Mouse (Mus musculus) MEL (cell line): Measurements from ENCODE around the gene Wars2.

Experiments
- CHD1 ChIP-seq: IDR thresholded peaks from 2 replicates; pipeline ENCODE4 v1.6.1; 2012; ENCODE audit warnings: low read depth, mild to moderate bottlenecking, inconsistent platforms, low read length, improper control_type of control experiment
- CTCF ChIP-seq, 3 experiments: IDR thresholded peaks in 2 of 3; conservative IDR thresholded peaks in 1 of 3; 2 replicates each; pipeline ENCODE4 v1.5.1; 2011 to 2012; ENCODE audit warnings: low read length in 3 of 3, low read depth in 2 of 3, mild to moderate bottlenecking in 2 of 3, improper control_type of control experiment in 1 of 3, inconsistent platforms in 1 of 3, mixed read lengths in 1 of 3, moderate library complexity in 1 of 3; ENCODE audit not compliant: control insufficient read depth in 1 of 3, insufficient read depth in 1 of 3, poor library complexity in 1 of 3, severe bottlenecking in 1 of 3
- GABPA ChIP-seq: IDR thresholded peaks from 2 replicates; pipeline ENCODE4 v1.6.1; 2012; ENCODE audit warnings: low read depth, mild to moderate bottlenecking, inconsistent platforms, low read length, improper control_type of control experiment, moderate library complexity
- GATA1 ChIP-seq: IDR thresholded peaks from 2 replicates; pipeline ENCODE4 v1.6.1; 2011; ENCODE audit warnings: low read depth, low read length, improper control_type of control experiment
- MAFK ChIP-seq: IDR thresholded peaks from 2 replicates; pipeline ENCODE4 v1.6.1; 2011; ENCODE audit warnings: low read depth, mild to moderate bottlenecking, low read length, improper control_type of control experiment, borderline replicate concordance
- POLR2A ChIP-seq, 2 experiments: IDR thresholded peaks; 2 replicates each; pipeline ENCODE4 v1.6.1; 2011 to 2012; ENCODE audit warnings: low read length in 2 of 2, mild to moderate bottlenecking in 2 of 2, control low read depth in 1 of 2, improper control_type of control experiment in 1 of 2, low read depth in 1 of 2, moderate library complexity in 1 of 2; ENCODE audit not compliant: control insufficient read depth in 1 of 2, insufficient read depth in 1 of 2, poor library complexity in 1 of 2
- POLR2AphosphoS2 ChIP-seq: IDR thresholded peaks from 2 replicates; pipeline ENCODE4 v1.6.1; 2011; ENCODE audit warnings: low read length, improper control_type of control experiment
- RCOR1 ChIP-seq: IDR thresholded peaks from 2 replicates; pipeline ENCODE4 v1.6.1; 2012; ENCODE audit warnings: low read depth, mild to moderate bottlenecking, inconsistent platforms, low read length, improper control_type of control experiment
- ZC3H11A ChIP-seq: IDR thresholded peaks from 2 replicates; pipeline ENCODE4 v1.6.1; 2012; ENCODE audit warnings: low read depth, mild to moderate bottlenecking, inconsistent platforms, low read length, improper control_type of control experiment

DNA sequence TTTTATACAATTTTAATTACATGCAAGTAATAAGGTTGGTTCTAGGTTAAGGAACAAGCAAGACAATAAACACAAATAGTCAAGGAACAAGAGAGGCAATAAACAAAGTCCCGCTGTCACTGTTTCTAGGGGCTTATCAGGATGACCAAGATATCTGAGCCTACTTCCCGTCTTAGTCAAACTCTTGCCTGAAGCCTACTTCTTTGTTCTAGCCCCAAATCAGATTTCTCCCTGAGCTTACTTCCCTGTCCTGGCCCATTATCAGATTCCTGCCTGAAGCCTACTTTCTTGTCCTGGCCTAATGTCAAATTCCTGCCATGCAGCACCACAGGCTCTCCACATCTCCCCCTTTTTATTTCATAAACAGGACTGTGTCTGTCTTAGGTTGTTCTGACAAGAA lies 19.9 kb upstream of the Wars2 start:
- TF ChIP-seq ZC3H11A (no peak), CTCF (IDR thresholded peaks at IDR 0.05 in 2 of 3, conservative IDR thresholded peaks at IDR 0.05 in 1 of 3; ENCODE audit: control insufficient read depth in 1 of 3, insufficient read depth in 1 of 3, low read depth in 2 of 3, low read length in 3 of 3, poor library complexity in 1 of 3, severe bottlenecking in 1 of 3) (no peak), MAFK (no peak), POLR2A (IDR thresholded peaks at IDR 0.05; ENCODE audit: control insufficient read depth in 1 of 2, insufficient read depth in 1 of 2, low read depth in 1 of 2, low read length in 2 of 2, poor library complexity in 1 of 2) (no peak), CHD1 (no peak), GABPA (no peak), POLR2AphosphoS2 (no peak), GATA1 (peak; percentile 78), RCOR1 (peak; percentile 80)
